Mouse (Mus musculus) naive thymus-derived CD4-positive, alpha-beta T cell, adult 2 months (primary cell): ENCODE results near the gene Urb1.
A peak's percentile ranks its signal among the peaks of the same experiment; 100 is the strongest.

ENCODE experiments used
- DNase-seq: peaks from one replicate; pipeline ENCODE4 v3.0.0-alpha.2; 2011; ENCODE audit warnings: low read depth

Urb1 gene

DNA sequence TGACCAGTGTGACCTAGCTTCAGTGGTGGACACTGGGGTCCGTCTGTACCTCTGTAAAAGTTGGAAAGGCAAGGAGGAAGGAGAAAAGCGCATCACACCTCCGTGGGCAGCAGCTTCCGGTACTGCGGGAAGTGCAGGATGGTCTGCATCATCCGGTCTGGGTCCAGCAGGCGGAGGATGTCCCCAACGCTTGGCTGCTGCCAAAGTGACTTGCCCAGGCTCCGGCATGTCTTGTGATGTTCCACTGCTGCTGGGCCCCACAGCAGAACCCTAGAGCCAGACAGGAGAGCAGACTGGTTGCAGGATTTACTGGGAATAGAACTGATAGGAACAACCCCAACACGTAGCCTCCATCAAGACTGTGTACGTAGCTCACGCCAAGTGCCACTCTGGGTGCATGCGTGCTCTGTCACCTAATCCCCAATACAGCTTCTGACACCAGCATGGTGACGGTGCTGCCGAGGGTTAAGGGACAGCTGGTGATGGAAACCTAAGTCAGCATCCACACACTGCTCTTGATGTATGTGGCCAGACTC is 43.2 kb downstream of the Urb1 start:
- DNase-seq = no peak

DNA sequence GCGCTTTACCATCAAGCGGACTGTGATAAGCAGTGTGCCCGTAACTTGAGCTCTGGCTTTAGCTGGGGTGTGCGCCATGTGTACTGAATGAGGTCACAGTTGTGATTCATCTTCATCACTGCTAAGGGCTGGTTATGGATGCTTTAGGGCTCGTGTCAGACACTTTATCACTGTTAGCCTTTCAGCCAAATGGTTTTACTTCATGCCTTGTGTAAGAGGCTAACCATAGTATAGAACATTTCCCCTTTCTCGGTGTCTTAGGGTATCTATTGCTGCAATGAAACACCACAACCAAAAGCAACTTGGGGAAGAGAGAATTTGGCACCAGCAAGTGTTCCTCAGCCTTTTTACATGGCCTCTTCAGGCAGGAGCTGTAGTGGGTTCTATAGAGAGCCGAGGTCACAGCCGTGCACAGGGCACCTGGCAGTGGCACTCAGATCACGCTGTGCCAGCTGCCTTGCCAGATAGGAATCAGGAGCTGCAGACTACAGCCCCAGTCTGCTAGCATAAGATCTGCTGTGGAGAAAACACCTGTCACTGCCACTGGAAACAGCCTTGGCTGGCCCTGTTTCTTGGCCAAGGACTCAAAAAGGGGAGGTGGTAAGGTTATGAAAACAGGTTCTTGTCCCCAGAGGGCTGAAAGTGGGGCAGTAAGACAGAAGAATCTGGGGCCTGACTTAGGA is 44.9 kb downstream of the Urb1 start:
- no peak for DNase-seq

DNA sequence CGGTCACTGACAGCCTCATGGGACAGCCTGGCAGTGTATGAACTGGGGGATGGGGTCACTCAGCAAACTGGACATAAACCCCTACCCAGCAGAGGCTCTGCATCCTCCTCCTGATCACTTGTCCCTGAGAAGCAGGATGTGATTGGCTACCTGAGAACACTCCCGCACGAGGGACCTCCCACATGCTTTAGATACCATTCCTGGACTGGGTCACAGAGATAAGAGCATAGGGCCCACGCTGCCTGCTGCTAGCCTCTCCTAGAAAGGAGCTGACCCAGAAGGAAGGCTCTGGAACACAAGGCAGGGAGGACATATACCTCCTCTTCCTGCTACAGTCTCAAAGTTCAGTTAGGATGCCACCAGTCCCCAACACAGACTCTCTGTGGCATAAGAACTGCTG is 49.7 kb downstream of the Urb1 start:
- DNase-seq = no peak

DNA sequence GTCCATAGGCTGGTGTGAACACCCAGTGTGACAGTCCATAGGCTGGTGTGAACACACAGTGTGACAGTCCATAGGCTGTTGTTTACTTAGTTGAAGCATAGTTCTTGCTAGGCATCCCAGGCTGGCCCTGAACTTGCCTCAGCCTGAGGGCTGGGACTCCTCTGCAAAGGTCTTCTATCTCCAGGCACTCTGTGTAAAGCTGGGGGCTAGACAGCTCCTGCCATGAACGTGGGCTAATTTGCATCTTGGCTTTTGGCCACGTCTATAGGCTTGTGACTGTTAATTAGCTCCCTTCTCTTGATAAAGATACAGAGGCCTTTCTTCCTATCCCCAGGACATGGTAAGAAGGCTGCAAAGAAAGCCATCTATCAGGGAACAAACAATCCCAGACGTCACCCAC is 50.9 kb downstream of the Urb1 start:
- no peak for DNase-seq

DNA sequence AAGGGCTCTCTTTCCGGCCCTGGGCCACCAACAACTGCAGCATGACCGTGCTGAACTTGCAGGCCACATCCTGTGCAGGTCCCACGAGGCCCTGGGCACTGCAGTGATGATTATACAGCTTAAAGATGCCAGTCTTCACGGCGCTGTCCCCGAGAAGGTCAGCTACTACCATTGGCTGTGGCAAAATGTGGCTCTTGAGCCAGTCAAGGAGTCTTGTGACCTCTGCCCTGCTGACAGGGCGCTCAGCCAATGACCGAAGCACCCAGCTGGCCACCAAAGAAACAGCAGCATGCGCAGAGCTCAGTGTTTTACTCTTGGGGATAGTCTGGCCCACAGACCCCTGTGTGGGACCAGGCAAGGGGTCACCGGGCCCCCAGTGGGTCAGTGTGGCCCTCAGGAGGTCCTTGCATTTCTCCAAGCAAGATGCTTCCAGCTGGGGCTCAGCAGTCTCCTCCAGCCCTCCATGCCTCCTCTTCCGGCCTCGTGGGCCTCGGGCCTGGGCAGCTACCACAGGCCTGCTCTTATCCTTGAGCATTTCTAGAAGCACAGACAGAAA is 56.7 kb downstream of the Urb1 start:
- no peak for DNase-seq

DNA sequence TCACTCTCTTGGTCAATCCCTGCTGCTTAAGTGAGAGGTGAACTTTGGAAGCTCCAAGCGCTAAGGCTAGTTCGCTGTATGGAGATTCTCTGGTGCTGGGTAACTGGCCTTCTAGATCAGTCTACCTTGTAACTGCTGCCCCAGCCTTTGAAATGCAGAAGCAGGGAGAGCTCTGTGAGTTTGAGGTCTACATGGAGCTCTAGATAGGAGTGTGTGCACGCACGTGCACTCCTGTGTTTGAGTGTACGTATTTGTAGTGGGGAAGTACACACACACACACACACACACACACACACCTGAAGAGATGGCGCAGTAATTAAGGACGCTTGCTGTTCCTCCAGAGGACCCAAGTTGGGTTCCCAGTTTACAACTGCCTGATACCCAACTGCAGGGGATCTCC is 62.0 kb downstream of the Urb1 start:
- DNase-seq = no peak

DNA sequence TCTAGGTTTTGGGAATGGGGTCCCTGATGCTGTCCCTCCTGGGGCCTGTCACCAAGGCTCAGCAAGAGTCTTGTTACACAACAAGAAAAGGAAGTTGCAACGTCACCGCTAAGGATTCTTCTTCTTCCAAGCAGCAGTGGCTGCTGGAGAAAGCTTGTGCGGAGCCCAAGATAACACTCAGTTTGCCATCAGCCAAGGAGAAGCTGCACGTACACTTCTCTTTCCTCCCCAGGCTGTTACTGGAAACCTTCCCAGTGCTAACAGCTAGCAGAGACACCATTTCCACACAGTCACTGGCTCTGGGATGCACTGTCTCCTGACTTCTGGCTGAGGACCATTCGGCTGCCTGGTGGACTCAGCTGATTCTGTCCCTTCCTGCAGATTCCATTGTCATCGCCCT is 63.1 kb downstream of the Urb1 start:
- no peak for DNase-seq

DNA sequence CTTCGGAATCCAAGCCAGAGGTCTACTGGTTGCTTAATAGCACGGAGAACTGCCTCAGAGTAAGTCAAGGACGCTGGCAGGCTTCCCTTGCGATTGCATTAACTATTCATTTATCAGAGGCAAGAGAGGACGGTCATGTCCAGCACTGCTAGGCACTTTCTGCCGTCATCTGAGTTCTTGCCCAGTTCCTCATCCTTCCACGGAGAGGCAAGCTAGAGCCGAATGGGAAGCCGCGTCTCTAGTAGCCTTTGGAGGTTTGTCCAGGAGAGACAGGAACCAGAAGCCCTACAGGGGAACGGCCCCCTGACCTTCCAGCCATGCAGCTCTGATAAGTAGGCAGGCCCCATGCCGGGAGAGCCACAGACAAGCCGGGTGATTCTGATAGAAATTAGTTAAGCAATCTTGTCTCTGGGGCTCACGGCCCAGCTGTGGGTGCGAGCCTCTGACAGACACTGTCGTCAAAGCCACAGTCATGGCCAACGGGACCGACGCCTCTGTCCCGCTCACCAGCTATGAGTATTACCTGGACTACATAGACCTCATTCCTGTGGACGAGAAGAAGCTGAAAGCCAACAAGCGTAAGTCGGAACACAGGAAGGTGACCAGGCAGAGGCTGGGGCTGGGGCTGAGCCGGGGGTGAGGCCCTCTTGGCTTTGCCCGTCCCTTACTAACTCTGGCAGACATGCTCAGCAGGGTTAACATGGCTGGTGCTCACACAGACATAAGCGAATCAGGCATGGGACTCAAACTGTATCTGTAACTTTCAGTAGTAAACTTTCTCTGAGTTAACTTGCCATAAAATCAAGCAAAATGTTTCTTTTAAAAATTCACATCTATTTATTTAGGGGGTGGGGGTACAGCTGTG is 71.9 kb downstream of the Urb1 start, which contains the start of gene Mrap:
TSS of gene Mrap (plus strand) at position 116 of the 865 bp plus-strand sequence.
- no peak for DNase-seq

DNA sequence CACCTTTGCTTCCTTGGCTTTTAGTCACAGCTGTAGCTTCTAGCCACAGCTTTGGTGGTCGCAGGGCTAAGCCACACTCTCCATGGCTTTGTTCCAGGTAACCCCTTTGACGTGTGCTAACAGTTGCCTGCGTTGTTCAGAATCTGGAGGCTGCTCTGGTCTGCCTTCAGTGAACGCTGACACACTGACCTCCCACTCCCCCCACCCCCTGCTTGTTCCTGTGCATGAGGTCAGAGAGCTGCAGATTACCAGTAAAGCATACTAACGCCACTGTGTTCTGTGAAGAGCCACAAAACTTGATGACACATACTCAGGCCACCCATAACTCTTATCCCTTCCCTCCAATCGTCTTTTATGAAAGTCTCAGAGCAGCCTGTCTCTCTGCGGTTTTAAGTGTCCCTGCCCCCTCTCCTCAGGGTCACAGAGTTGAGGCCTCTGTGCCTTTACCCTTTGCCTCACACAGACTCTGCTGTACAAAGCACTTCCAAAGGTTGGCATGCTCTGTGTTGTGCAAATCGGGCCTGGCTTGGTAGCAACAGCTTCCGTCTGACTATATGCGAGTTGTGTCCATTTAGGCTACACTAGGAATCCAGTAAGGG is 73.4 kb downstream of the Urb1 start:
- DNase-seq = no peak

DNA sequence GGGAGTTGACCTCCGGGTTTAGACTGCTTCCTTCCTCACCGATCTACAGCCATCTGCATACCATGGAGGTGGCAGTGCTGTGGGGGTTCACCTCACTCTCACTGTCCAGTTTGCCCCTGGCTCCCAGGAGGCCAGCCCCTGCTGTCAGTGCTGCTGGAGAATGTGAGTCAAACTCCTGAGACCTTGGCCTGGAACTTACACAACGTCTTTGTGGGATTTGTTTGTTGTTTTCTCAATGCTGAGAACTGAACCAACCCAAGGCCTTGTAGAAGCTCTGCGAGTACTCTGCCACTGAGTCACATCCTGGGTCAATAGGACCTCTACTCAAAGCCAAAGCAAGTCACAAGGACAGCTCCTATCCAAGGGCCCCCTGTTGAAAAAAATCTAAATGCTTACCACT is 74.6 kb downstream of the Urb1 start:
- DNase-seq = no peak

DNA sequence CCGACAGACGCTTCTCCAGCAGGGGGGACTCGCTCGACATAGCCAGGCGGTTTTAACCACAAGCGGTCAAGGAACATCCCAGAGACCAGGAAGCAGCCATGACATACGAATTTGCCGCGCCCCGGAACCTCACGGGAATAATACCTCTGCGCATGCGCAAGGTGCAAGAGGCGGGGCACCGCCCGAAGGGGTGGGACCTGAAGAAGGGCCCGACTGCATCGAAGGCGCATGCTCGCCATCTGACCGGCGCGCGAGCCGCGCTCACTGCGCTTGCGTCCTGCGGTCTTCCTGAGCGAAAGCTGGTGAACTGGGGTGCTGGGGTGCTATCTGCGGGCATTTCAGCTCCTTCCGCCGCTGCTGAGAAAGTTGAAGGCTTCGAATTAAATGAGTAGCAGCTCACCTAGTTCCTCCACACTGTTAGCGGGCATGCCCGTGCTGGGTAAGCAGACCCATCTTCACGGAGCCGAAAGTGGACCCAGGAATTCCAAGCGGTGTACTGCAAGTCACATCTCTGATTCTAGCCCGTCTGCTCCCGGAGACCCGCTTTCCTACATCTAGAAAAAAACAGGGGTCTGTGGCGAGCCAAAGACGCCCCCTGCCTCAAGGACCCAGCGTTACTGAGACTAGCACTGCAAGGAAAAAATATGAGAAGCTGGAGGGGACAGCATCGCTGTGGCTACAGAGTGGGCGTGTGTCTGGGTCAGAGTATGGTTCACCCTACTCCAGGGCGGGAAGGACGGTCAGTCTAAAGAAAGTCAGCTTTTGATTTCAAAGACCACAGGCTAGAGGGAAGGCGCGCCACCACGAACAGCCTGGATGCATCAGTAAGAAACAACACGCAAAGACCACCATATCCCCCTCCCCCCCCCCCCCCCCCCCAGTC is 82.7 kb downstream of the Urb1 start, which contains the start of gene Mis18a:
TSS of gene Mis18a (minus strand) at position 172 of the 883 bp plus-strand sequence.
- DNase-seq = peak; percentile 97

DNA sequence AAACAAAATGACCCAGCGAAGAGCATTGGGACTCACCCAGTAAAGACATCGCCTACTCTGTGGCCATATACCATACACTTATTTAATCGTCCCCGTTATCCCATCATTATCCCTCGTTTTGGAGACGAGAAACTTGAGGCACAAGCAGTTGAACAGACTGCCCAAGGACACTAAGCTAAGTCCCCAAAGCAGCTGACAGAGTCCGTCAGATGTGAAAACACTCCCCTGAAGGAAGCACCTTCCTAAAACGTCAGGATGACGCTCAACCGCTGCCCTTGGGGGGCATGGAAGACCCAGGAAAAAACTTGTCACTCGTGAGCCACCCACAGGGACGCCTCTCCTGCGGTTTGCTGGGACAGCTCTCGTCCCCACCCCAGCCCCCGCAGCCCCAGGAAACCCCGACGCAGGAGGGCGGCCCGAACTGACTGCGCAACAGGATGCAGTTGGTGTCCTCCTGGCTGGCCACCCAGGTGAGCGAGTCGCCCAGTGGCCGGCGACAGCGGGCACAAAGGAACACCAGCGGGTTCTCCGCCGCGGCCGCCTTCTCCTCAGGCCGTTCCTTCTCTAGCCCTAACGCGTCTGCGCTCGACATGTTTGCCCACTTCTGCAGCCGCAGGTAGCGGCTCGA is 83.5 kb downstream of the Urb1 start:
- no peak for DNase-seq

DNA sequence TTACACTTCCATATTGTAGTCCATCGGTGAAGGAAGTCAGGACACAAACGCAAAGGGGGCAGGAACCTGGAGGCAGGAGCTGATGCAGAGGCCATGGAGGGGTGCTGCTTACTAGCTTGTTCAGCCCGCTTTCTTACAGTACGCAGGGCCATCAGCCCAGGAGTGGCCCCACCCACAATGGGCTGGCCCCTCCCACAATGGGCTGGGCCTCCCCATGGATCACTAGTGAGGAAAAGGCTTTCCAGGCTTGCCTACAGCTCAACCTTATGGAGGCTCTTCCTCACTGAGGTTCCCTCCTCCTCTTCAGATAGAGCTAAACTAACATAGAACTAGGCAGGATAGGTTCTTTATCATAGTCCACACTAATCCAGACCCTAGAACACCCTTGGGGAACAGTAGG is 86.2 kb downstream of the Urb1 start:
- no peak for DNase-seq

DNA sequence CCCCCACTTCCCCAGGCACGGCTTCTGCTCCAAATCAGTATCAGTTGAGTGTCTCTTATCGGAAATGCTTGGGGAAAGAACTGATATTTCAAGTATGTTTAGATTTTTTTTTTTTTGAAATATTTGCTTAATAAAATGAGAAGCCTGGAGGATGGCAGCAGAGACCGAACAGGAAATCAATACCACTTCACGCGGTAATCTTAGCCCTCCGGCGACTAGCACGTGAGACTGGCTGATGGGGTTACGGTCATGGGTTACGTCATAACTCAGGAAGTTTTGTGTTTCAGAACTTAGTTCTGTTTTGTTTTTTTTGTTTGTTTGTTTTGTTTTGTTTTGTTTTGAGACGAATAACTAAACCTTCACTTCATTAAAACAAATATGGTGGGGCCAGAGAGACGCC is 99.9 kb downstream of the Urb1 start:
- no peak for DNase-seq

DNA sequence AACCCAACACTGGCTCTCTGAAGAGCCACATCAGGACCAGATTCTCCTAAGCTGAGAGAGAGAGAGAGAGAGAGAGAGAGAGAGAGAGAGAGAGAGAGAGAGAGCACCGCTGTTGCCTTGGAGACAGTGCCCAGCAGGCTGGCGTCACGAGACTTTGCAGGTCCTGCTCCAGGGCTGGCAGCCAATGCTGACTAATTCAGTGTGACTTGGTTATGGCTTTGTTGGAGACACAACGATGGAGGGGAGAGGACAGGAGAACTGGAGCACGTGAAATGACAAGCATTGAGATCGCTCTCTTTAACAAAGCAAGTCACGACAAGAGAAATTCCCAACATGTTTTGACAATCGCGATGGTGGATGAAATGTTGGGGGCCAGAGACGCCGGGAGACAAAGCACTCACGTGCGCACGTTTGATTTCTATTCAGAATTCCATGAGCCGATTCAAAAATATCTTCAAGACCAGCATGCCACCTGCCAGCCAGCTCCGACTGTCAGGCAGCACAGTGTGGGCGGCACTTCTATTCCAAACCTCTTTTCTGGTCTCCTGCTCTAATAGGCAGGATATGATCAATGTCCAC is 100.4 kb downstream of the Urb1 start:
- DNase-seq = no peak

DNA sequence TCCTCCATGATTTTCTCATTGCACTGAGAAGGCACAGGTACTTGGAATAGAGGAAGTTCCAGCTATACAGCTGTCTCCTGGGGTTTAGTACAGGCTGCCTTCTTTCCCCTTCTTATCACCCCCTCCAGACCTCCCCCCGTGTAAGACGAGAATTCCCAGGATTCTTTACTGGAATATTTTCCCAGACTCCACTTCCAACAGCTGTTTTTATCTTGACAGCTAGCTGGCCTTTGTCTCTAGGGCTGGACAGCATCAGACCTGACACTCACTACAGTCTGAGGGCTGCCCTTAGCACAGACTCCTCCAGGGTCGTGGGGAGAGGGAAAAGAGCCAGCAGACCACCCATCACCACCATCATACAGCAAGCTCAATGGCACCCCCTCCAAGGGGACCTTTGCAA is 103.9 kb downstream of the Urb1 start:
- no peak for DNase-seq

DNA sequence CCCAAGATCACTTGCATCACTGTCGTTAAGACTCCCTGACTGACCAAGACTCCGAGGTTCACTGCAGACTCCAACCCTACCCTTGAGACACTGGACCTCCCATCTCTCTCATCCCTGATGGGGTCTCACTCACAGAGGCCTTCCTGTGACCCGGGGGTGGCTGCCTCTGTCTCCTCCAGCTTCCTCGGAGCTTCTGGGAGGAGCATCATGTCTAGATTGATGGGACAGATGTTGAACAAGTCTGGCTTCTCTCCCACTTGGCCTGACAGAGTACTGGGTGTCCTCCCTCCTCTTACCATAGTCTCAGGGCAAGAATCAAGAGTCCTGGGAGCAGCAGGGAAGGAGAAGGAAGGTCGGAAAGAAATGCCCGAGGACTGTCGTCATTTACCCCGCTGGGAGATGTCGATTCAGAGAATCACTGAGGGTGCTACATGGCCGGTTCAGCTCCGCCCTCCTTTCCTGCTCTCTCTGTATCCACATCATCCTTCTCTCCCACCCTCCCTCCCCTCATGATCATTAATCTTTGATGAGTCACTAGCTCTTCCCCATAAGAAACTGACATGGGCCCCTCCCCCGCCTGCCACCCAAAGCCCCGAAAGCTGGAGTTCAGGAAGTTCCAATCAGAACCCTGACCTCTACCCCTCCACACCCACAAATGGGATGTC is 105.9 kb downstream of the Urb1 start:
- DNase-seq = no peak

DNA sequence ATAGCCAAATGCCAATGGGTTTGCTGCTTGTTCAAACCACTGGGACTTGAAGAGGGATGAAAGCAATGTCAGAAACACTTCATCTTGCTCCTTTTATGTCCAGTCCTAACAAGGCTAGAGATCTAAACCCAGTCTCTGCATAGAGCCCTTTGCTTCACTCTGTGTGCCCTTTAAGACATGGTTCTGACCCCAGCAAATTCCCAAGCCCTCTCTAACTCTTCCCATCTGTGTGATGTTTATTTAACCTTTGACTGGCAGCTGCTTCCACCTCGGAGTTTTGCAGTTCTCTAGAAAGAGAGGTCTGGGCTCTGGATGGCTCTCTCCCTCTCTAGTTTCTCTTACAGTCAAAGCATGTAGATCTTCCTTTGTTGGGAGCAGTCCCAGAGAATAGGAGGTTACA is 106.6 kb downstream of the Urb1 start:
- DNase-seq = no peak

DNA sequence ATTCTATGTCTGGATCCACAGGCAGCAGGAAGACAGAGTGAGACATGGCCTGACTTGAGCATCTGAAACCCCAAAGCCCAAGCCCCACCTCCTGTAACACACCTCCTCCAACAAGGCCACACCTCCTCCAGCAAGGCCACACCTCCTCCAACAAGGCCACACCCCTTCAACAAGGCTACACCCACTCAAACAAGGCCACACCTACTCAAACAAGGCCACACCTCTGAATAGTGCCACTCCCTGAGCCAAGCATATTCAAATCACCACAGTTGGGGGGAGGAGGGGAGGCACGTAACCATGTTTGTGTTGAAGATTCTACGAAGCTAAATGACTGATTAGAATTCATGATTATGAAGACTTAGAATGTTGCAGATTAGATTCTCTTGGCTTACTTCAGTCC is 108.7 kb downstream of the Urb1 start:
- no peak for DNase-seq
